Mouse (Mus musculus) C2C12 (cell line): ENCODE results near the gene Phyhipl. TPM values are rescaled to one million over a fixed set of nuclear protein-coding genes. Genes with fewer than 3 reads are reported as not detected.

Experiments
- H3K27me3 ChIP-seq: one replicate; pipeline ENCODE4 v1.6.1; 2011; ENCODE audit not compliant: control insufficient read depth, insufficient read depth, insufficient read length
- H3K36me3 ChIP-seq: one replicate; pipeline ENCODE4 v1.6.1; 2011; ENCODE audit not compliant: control insufficient read depth, insufficient read depth
- H3K4me3 ChIP-seq: one replicate; pipeline ENCODE4 v1.5.1; 2011; ENCODE audit warnings: mild to moderate bottlenecking, control low read depth; ENCODE audit not compliant: poor library complexity, insufficient read depth, severe bottlenecking
- H3K79me2 ChIP-seq: one replicate; pipeline ENCODE4 v1.6.1; 2011; ENCODE audit not compliant: control insufficient read depth, insufficient read depth
- H3K79me3 ChIP-seq: one replicate; pipeline ENCODE4 v1.6.1; 2011; ENCODE audit warnings: low read depth, control low read depth
- H3ac ChIP-seq: one replicate; pipeline ENCODE3; 2011; ENCODE audit warnings: low read depth; ENCODE audit not compliant: control insufficient read depth, insufficient read length
- CEBPB ChIP-seq: IDR thresholded peaks from one replicate; pipeline ENCODE4 v1.6.1; 2011; ENCODE audit warnings: low read depth, mild to moderate bottlenecking, control low read depth, moderate library complexity
- CTCF ChIP-seq: IDR thresholded peaks from one replicate; pipeline ENCODE4 v1.5.1; 2011; ENCODE audit not compliant: control insufficient read depth, insufficient read depth, insufficient read length
- FOSL1 ChIP-seq: IDR thresholded peaks from one replicate; pipeline ENCODE4 v1.8.0; 2011; ENCODE audit warnings: mild to moderate bottlenecking, low read length; ENCODE audit not compliant: poor library complexity, insufficient read depth, severe bottlenecking
- MAX ChIP-seq: IDR thresholded peaks from one replicate; pipeline ENCODE4 v1.6.1; 2011; ENCODE audit warnings: mild to moderate bottlenecking, control low read depth
- MYOD1 ChIP-seq: IDR thresholded peaks from one replicate; pipeline ENCODE4 v1.6.1; 2011; ENCODE audit warnings: low read depth; ENCODE audit not compliant: control insufficient read depth, insufficient read length
- MYOG ChIP-seq: IDR thresholded peaks from one replicate; pipeline ENCODE4 v1.6.1; 2011; ENCODE audit not compliant: control insufficient read depth, insufficient read length; ENCODE audit errors: extremely low read depth
- USF1 ChIP-seq: IDR thresholded peaks from one replicate; pipeline ENCODE4 v1.6.1; 2011; ENCODE audit warnings: low read depth, mild to moderate bottlenecking, control low read depth, moderate library complexity
- polyA plus RNA-seq: library from polyadenylated mRNA; unstranded; fragments of >200 nt; fragmentation: generic; extraction: Trizol; gene quantifications from one replicate; pipeline ENCODE4 v1.2.1, GENCODE M21; 2012; ENCODE audit warnings: missing spikeins

The Phyhipl gene
- polyA plus RNA-seq, 1 experiment, result 0.16 TPM

DNA sequence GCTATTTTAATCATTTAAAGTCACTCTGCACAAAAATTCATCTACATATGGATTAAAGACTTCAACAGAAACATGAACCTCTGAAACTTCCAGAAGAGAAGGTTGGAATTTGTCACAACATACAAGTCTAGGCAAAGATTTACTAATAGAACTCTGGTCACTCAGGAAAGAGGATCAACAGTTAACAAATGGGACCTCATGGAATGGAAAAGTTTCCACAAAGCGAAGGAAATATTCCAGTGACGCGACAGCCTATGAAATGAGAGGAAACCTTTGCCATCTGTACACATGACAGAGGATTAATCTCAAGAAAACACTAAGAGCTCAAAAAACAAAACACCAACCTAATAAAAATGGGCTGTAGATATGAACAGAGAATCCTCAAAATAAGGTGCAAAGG, 32.3 kb downstream of the Phyhipl start:
- no peaks in the 10 kb centered on the region for H3K79me3 ChIP-seq
- no peak overlapping the region for H3K4me3 ChIP-seq
- TF ChIP-seq USF1 (no peak), MYOG (no peak), FOSL1 (no peak), MYOD1 (no peak), CTCF (no peak), MAX (no peak), CEBPB (no peak)
- H3K79me2 ChIP-seq, result no peaks in the 10 kb centered on the region
- H3ac ChIP-seq, result no peak overlapping the region
- H3K27me3 ChIP-seq, result no peaks in the 10 kb centered on the region
- H3K36me3 ChIP-seq, result no peaks in the 10 kb centered on the region

DNA sequence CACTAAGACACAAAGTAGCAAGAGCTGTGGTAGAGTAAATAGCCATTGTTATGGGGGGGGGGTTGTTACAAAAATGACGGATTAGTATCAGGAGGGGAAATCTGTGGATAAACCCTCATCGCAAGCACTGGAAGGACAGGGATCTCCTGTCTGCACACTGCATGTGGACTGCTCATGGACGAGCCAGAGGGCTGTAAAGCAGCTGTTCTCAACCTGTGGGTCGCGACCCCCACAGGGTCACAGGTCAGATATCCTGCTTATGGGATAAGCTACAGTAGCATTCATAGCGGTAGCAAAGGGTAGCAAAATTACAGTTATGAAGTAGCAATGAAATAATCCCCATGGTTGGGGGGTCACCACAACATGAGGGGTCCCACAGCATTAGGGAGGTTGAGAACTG, 39.4 kb downstream of the Phyhipl start:
- no peaks in the 10 kb centered on the region for H3K79me2 ChIP-seq
- no peak for TF ChIP-seq CEBPB
- no peak for TF ChIP-seq MAX
- no peak for TF ChIP-seq MYOD1
- no peak for TF ChIP-seq USF1
- TF ChIP-seq MYOG, result no peak
- TF ChIP-seq CTCF, result no peak
- TF ChIP-seq FOSL1, result no peak
- no peak overlapping the region for H3ac ChIP-seq
- H3K27me3 ChIP-seq, result no peaks in the 10 kb centered on the region
- H3K79me3 ChIP-seq, result no peaks in the 10 kb centered on the region
- H3K4me3 ChIP-seq, result no peak overlapping the region
- H3K36me3 ChIP-seq, result no peaks in the 10 kb centered on the region

DNA sequence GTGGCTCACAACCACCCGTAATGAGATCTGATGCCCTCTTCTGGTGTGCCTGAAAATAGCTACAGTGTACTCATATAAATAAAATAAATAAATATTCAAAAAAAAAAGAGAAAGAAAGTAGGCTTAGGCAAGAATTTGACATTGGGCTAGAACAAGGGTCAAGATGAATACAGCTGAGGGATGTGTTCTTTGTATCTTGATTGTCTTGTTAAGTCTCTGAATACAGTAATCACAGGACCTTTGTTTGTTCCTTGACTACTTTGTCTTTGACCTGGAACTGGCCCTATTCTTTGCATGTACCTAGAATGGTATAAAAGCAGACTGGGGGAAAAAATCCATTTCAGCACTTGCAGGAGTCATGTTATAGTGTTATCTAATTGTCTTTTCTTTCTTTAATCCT, 44.1 kb downstream of the Phyhipl start:
- Histone ChIP-seq H3K27me3 (no peaks in the 10 kb centered on the region), H3K79me2 (no peaks in the 10 kb centered on the region), H3ac (no peak overlapping the region), H3K4me3 (no peak overlapping the region), H3K36me3 (no peaks in the 10 kb centered on the region), H3K79me3 (no peaks in the 10 kb centered on the region)
- TF ChIP-seq MYOG (no peak), CTCF (no peak), USF1 (no peak), MAX (no peak), MYOD1 (no peak), FOSL1 (no peak), CEBPB (no peak)

DNA sequence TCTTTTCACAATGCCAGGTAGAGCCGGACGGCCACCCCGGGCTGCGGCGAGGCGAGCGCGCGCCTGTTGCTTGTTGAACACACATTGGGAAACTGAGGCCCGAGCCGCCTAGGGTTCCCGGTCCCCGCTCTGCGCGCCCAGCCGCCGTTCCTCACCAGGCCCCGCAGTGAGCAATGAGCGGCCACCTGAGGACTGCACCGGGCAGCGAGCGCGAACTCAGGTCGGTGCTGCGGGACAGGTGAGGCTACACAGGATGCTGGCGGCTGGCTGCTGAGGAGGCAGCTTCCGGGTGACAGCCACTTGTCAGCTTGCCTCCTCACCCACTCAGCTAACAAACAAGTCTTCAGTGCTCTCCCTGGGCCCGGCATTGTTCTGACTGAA, 55.9 kb downstream of the Phyhipl start:
- H3K27me3 ChIP-seq, result peaks cover 23% of the 10 kb centered on the region
- TF ChIP-seq MYOD1 (no peak), FOSL1 (no peak), CTCF (no peak), MAX (no peak), USF1 (no peak), MYOG (no peak), CEBPB (no peak)
- H3K4me3 ChIP-seq, result no peak overlapping the region

DNA sequence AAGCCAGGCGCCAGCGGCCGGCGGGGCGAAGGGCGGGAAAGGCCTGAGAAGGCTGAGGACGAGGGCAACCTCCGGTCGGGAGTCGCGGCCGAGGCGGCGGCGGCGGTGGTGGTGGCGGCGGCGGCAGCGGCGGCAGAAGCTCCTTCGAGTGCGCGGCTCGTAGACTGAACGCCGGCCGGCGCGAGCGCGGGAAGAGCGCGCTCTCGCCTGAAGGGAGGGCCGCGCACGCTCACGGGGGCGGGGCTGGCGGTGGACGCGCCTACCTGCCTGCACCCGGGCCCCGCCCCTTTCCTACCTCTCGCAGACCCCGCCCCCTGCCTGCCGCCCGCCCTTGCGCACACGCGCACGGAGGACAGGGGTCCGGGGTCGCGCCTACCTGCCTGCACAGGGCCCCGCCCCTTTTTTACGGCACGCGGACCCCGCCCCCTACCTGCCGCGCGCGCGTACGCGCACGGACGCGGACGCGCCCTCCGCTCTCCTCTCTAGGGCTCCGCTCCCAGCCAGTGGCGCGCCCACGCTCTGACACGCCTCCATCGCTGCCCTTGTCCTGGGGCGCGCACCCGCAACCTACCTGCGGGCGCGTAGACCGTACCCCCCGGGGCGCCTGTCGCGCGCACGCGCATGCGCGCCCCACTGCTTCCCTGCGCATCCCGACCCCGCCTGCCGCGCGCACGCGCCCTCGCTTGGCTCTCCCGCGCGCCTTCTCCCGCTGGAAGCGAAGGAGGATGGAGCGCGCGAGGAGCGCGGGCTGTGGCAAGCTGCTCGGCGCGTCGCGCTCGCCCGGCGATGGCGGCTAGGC, 56.4 kb downstream of the Phyhipl start:
- H3K27me3 ChIP-seq, result peaks cover 23% of the 10 kb centered on the region

More for the DNA sequence above, 55.9 kb downstream of the Phyhipl start:
- Histone ChIP-seq H3ac (no peak overlapping the region), H3K79me2 (no peaks in the 10 kb centered on the region), H3K79me3 (no peaks in the 10 kb centered on the region), H3K36me3 (no peaks in the 10 kb centered on the region)

DNA sequence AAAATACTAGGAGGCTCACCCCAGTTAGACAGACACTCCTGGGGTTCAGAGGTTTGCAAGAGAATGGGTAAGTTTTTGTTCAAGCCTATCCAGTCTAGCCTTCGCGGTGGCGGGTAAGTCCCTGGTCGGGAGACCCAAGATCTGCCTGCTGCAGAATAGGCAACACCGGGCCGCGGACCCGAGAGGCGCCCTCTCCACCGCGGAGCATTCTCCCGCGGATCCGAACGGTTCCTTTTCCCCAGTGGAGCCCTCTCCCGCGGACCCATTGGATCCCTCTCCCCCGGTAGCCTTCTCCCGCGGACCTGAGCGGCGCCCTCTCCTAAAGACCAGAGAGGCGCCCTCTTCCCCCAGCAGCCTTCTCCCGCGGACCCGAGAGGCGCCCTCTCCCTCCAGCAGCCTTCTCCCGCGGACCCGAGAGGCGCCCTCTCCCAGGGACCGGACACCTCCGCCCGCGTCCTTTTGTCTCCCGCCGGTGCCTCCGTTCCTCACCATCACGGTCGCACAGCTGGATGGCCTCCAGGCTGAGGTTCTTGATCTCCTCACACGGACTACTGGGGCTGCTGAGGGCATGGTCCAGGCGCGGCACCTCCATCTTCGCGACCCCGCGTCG, 57.1 kb downstream of the Phyhipl start:
- H3K4me3 ChIP-seq, result no peak overlapping the region
- TF ChIP-seq MYOG, result no peak
- TF ChIP-seq MAX, result no peak
- TF ChIP-seq FOSL1, result no peak
- TF ChIP-seq CTCF, result no peak
- TF ChIP-seq CEBPB, result no peak
- TF ChIP-seq USF1, result no peak
- no peak for TF ChIP-seq MYOD1
- H3K79me2 ChIP-seq, result no peaks in the 10 kb centered on the region
- peaks cover 23% of the 10 kb centered on the region for H3K27me3 ChIP-seq
- no peaks in the 10 kb centered on the region for H3K79me3 ChIP-seq
- no peaks in the 10 kb centered on the region for H3K36me3 ChIP-seq
- H3ac ChIP-seq, result no peak overlapping the region

More for the DNA sequence above, 56.4 kb downstream of the Phyhipl start:
- Histone ChIP-seq H3K4me3 (no peak overlapping the region), H3K79me2 (no peaks in the 10 kb centered on the region), H3K36me3 (no peaks in the 10 kb centered on the region), H3ac (no peak overlapping the region), H3K79me3 (no peaks in the 10 kb centered on the region)
- TF ChIP-seq MAX (no peak), FOSL1 (no peak), CTCF (no peak), USF1 (no peak), MYOG (no peak), MYOD1 (no peak), CEBPB (no peak)
